Mouse (Mus musculus) lung, embryonic 14.5 days (tissue): ENCODE measurements at regions not wholly inside any gene's neighbourhood (a gene's known extent, or its start where the extent isn't known, plus 50 kb on each side); places are given as distances from the start of the nearest gene placed in this dataset.

ENCODE experiments used
- ATAC-seq: fragments of 200-750 bp; cut with Nextera tagmentation; 2 replicates; pipeline ENCODE4 v1.8.0; 2017; ENCODE audit warnings: mild to moderate bottlenecking, moderate TSS enrichment, moderate library complexity; ENCODE audit not compliant: insufficient read depth
- DNase-seq: peaks from one replicate; pipeline ENCODE4 v3.0.0-alpha.2; 2015
- H3K27ac ChIP-seq: fragments of 300-500 bp; sonication (generic); 2 replicates; pipeline ENCODE4 v1.5.1; 2014; ENCODE audit warnings: low read depth, mild to moderate bottlenecking, moderate library complexity
- H3K27me3 ChIP-seq: fragments of 300-500 bp; sonication (generic); 2 replicates; pipeline ENCODE4 v1.6.1; 2014; ENCODE audit warnings: low read length, control low read depth; ENCODE audit not compliant: insufficient read depth
- H3K36me3 ChIP-seq: fragments of 300-500 bp; sonication (generic); 2 replicates; pipeline ENCODE4 v1.6.1; 2014; ENCODE audit warnings: control low read depth; ENCODE audit not compliant: insufficient read depth
- H3K4me1 ChIP-seq: fragments of 300-500 bp; sonication (generic); 2 replicates; pipeline ENCODE4 v1.6.1; 2014; ENCODE audit warnings: antibody characterized with exemption, control low read depth; ENCODE audit not compliant: insufficient read depth
- H3K4me2 ChIP-seq: fragments of 300-500 bp; sonication (generic); 2 replicates; pipeline ENCODE4 v1.6.1; 2014; ENCODE audit warnings: mild to moderate bottlenecking
- H3K4me3 ChIP-seq: fragments of 300-500 bp; sonication (generic); 2 replicates; pipeline ENCODE4 v1.5.1; 2014; ENCODE audit warnings: low read depth, low read length
- H3K9ac ChIP-seq: fragments of 300-500 bp; sonication (generic); 2 replicates; pipeline ENCODE4 v1.6.1; 2014
- H3K9me3 ChIP-seq: fragments of 300-500 bp; sonication (generic); 2 replicates; pipeline ENCODE4 v1.6.1; 2016; ENCODE audit warnings: low read depth, low read length, control low read depth
- CTCF ChIP-seq: IDR thresholded peaks from 2 replicates; pipeline ENCODE4 v1.5.1; 2016; ENCODE audit warnings: antibody characterized with exemption, low read depth
- WGBS: fragments of 180-500 bp; shearing (Covaris S2); extraction: QIAGEN DNeasy Blood & Tissue Kit; methylation state at CpG from one replicate; pipeline ENCODE4 v1.1.7; 2014; 5-methylcytosine and 5-hydroxymethylcytosine counted together

DNA sequence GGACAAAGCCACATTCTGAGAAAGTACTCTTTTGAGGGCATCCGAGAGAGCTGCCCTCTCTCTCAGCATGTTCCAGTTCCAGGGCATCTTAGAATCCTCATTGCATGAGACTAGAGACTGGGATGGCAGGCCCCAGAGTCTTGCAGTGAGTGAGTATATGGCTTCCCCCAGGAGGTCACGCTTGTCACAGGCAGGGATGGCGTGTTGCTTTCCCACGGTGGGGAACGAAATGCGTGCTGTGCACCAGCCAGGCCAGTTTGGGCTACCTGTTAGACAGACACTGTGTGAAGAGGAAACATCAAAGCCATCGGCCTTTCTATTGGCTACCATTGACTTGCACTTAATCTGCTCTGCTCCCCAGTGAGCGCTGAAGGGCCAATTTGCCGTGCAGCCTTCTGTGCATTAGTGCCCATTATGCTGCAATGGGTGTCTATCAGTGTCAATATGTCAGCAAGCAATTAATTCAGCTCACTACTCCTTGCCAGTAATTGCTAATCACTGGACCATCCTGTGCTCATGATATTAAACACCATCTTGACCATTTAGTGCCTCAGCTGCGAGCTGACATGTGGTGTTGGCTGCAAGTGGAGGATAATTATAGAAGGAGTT lies 191.3 kb upstream of the A230072I06Rik start:
- Histone ChIP-seq H3K4me2 (no peak overlapping the region), H3K27me3 (no peaks in the 10 kb centered on the region), H3K9me3 (no peaks in the 10 kb centered on the region), H3K9ac (no peak overlapping the region), H3K27ac (no peak overlapping the region), H3K4me3 (no peak overlapping the region), H3K4me1 (no peaks in the 10 kb centered on the region), H3K36me3 (no peaks in the 10 kb centered on the region)
- ATAC-seq (no peak), DNase-seq (no peak)
- TF ChIP-seq CTCF, result no peak
- 82% methylated on average over 10 of the region's 10 CpGs for WGBS

DNA sequence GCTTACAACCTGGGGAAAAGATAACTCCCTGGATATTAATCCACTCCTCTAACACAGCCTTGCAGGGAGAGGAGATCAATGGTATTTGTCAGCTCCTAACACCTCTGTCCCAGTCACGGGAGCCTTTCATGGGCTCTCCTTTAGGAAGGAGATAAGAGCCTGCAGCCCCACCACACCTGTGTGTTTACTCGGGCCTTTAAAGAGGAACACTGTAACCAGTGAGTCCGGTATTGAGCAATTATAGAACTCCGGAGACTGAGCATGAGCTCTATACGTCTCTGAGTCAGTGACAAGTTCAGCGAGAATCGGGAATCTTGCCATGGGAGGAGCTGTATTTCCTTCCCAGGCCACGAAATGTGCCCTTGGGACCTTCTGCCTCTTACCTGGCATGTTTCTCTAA lies 178.5 kb upstream of the A230072I06Rik start:
- Histone ChIP-seq H3K9ac (no peak overlapping the region), H3K36me3 (no peaks in the 10 kb centered on the region), H3K4me2 (no peak overlapping the region), H3K4me1 (no peaks in the 10 kb centered on the region), H3K27ac (no peak overlapping the region), H3K27me3 (no peaks in the 10 kb centered on the region), H3K4me3 (no peak overlapping the region), H3K9me3 (no peaks in the 10 kb centered on the region)
- DNase-seq (no peak), ATAC-seq (no peak)
- 42% methylated on average over 8 of the region's 8 CpGs for WGBS
- TF ChIP-seq CTCF, result no peak

DNA sequence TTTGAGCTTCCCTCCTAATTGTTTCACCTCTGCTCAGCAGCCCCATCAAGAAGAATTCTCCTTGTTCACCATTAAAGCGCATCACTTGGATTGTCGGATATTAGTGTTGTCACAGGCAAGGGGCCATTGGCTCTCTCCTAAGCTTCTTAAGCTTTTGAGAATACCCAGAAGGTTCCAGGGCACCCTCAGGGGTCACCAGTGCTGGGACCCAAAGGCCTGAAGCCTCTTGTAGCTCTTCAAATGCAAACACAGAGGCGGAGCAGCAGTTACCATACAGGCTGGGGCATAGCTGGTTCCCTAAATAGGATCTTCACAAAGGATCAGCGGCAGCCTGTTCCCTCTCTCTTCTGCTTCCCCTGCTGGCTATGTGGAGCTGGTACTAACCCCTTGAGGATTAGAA lies 175.3 kb upstream of the A230072I06Rik start:
- H3K4me3 ChIP-seq, result no peak overlapping the region
- H3K36me3 ChIP-seq, result no peaks in the 10 kb centered on the region
- no peaks in the 10 kb centered on the region for H3K4me1 ChIP-seq
- 67% methylated on average over 4 of the region's 4 CpGs for WGBS
- no peak for ATAC-seq
- H3K9me3 ChIP-seq, result no peaks in the 10 kb centered on the region
- H3K9ac ChIP-seq, result no peak overlapping the region
- no peaks in the 10 kb centered on the region for H3K27me3 ChIP-seq
- no peak overlapping the region for H3K4me2 ChIP-seq
- no peak overlapping the region for H3K27ac ChIP-seq
- TF ChIP-seq CTCF, result no peak
- no peak for DNase-seq

DNA sequence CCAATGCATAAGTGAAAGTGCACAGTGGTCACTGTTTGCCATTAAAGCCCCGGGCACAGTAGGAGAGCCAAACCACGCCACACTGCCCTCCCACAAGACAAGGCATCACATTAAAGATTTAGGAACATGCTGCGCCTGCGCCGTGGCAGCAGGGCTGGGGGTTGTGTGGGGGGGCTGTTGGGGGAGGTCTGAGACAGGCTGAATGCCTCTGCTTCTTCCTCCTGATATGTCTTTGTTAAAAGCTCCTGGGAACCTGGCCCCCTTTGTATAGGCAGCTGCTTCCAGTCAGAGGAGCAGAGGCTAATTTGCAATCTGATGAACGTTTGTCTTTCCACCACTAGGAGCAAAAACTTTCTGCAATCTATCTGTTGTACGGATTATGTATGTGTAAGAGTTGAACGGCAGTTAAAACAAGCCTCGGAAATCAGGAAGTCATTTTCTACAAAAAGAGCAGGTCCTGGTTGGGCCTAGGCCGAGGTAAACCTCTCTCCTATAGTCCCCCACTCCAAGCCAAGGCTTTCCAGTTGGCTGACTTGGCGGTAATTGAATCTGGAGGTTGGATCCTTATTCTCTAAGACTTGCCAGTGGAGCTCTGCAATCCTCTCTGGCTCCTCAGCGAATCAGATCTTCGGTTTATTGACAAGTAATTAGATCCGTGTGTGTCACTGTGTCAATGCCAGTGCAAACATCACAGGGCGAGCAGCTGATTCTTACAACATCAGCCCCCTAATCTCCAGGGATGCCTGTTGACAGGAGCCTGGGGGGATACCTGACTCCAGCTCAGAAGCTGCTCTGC lies 173.3 kb upstream of the A230072I06Rik start:
- DNase-seq (no peak), ATAC-seq (no peak)
- no peak for TF ChIP-seq CTCF
- H3K27me3 ChIP-seq, result no peaks in the 10 kb centered on the region
- 52% methylated on average over 15 of the region's 15 CpGs for WGBS
- no peak overlapping the region for H3K27ac ChIP-seq
- H3K9me3 ChIP-seq, result no peaks in the 10 kb centered on the region
- no peak overlapping the region for H3K9ac ChIP-seq
- H3K4me1 ChIP-seq, result no peaks in the 10 kb centered on the region
- no peak overlapping the region for H3K4me2 ChIP-seq
- H3K4me3 ChIP-seq, result no peak overlapping the region
- no peaks in the 10 kb centered on the region for H3K36me3 ChIP-seq

DNA sequence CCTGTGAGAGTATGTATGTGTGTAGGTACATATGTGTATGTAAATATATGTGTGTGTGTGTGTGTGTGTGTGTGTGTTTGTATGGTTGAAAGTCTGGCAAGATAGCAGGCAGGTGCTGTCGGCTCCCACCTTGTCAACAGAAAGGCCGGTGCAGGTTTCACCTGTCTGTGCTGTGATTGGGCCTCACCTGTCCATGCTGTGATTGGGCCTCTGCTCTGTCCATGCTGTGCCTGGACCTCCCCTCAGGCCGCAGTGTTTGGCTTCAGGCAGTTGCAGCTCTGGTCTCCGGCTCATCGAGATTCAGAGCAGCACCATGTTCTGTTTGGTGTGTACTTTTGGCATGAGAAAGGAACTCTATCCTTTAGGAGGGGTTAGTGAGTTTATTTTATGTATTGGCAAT lies 170.0 kb upstream of the A230072I06Rik start:
- Histone ChIP-seq H3K4me2 (no peak overlapping the region), H3K9me3 (no peaks in the 10 kb centered on the region), H3K36me3 (no peaks in the 10 kb centered on the region), H3K9ac (no peak overlapping the region), H3K27me3 (no peaks in the 10 kb centered on the region), H3K27ac (no peak overlapping the region), H3K4me3 (no peak overlapping the region), H3K4me1 (no peaks in the 10 kb centered on the region)
- DNase-seq (no peak), ATAC-seq (no peak)
- TF ChIP-seq CTCF, result no peak
- WGBS, result 44% methylated on average over 5 of the region's 5 CpGs

DNA sequence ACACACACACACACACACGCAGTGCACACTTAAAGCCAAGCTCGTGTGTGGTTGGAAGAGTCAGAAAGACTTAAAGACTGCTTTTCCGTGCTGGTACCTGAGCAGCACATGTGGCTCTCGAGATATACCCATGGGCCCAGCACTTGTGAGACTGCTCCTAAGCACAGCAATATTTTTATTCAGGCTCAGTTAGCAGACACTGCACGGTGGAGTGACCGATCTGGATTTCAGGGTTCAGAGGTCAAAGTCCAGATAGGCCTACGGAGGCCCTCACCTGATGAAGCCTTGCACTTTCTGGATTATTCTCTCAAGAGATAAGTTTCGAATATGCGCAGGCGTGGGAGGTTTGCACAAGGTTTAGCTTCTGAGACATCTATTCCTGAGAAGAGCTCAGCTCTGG lies 167.0 kb upstream of the A230072I06Rik start:
- Histone ChIP-seq H3K36me3 (no peaks in the 10 kb centered on the region), H3K9ac (no peak overlapping the region), H3K27me3 (no peaks in the 10 kb centered on the region), H3K4me3 (no peak overlapping the region), H3K4me1 (no peaks in the 10 kb centered on the region), H3K27ac (no peak overlapping the region), H3K4me2 (no peak overlapping the region), H3K9me3 (no peaks in the 10 kb centered on the region)
- WGBS, result 72% methylated on average over 10 of the region's 10 CpGs
- DNase-seq (no peak), ATAC-seq (no peak)
- TF ChIP-seq CTCF, result no peak

DNA sequence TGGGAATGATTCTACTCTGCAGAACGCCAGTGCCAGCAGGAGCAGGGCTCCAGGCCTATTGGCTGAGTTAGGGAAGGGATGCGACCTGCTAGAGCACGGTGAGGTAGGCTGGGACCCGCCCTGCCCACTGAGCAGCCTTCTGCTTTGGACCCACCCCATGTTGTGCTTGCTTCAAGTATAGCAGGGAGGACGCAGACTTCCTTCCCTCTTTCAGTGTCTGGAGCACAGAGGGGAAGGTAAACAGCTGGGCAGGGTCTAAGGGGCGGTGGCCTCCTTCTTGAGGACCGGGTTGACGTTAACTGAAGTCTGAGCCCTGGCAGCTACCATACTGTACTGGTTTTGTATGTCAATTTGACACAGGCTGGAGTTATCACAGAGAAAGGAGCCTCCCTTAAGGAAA lies 165.6 kb upstream of the A230072I06Rik start:
- H3K27ac ChIP-seq, result no peak overlapping the region
- no peaks in the 10 kb centered on the region for H3K27me3 ChIP-seq
- H3K36me3 ChIP-seq, result no peaks in the 10 kb centered on the region
- ATAC-seq, result 0 out of 2 replicates have a peak, but pooled peaks have one; percentile 24
- H3K9ac ChIP-seq, result no peak overlapping the region
- H3K4me3 ChIP-seq, result no peak overlapping the region
- WGBS, result 40% methylated on average over 8 of the region's 8 CpGs
- no peak overlapping the region for H3K4me2 ChIP-seq
- no peak for TF ChIP-seq CTCF
- H3K9me3 ChIP-seq, result no peaks in the 10 kb centered on the region
- H3K4me1 ChIP-seq, result no peaks in the 10 kb centered on the region
- no peak for DNase-seq
